Mouse (Mus musculus) thymus, adult 18-20 months (tissue): ENCODE results near the gene Ascc2.
"Not testable (repeated sequence)": the region's sequence is repeated elsewhere in the genome, so short reads cannot be mapped to it uniquely, and the experiment has no call there.

Source experiments
- DNase-seq, 2 experiments: peaks; one replicate each; pipeline ENCODE4 v3.0.0; 2022; ENCODE audit warnings: mixed read lengths in 2 of 2

The Ascc2 gene

GRCm38 (mm10) chr11:4634395-4634794 is 3.2 kb upstream of the Ascc2 start:
- DNase-seq = no peak

GRCm38 (mm10) chr11:4636782-4637342 is 685 bp upstream of the Ascc2 start:
- no peak for DNase-seq

- DNase-seq = no peak
These were observed 714 bp downstream of the Ascc2 start for GRCm38 (mm10) chr11:4638261-4638660.

GRCm38 (mm10) chr11:4641185-4641584 is 3.6 kb downstream of the Ascc2 start:
- DNase-seq = no peak

- no peak for DNase-seq
These were observed 6.2 kb downstream of the Ascc2 start for GRCm38 (mm10) chr11:4643722-4644121.

GRCm38 (mm10) chr11:4645180-4645579 is 7.6 kb downstream of the Ascc2 start:
- not testable (repeated sequence) for DNase-seq

- no peak for DNase-seq
These were observed 8.9 kb downstream of the Ascc2 start for GRCm38 (mm10) chr11:4646409-4646808.

- no peak for DNase-seq
These were observed 22.3 kb downstream of the Ascc2 start for GRCm38 (mm10) chr11:4659818-4660217.

GRCm38 (mm10) chr11:4660309-4661025 is 22.9 kb downstream of the Ascc2 start:
- no peak for DNase-seq

- no peak for DNase-seq
These were observed 23.8 kb downstream of the Ascc2 start for GRCm38 (mm10) chr11:4661324-4661723.

- no peak for DNase-seq
These were observed 24.4 kb downstream of the Ascc2 start for GRCm38 (mm10) chr11:4661871-4662495.

GRCm38 (mm10) chr11:4662496-4662878 is 24.9 kb downstream of the Ascc2 start:
- DNase-seq = no peak

GRCm38 (mm10) chr11:4671736-4672135 is 34.2 kb downstream of the Ascc2 start:
- no peak for DNase-seq

- DNase-seq = no peak
These were observed 37.0 kb downstream of the Ascc2 start for GRCm38 (mm10) chr11:4674593-4674992.

- DNase-seq = no peak
These were observed 37.6 kb downstream of the Ascc2 start for GRCm38 (mm10) chr11:4675126-4675562.

GRCm38 (mm10) chr11:4675693-4676092 is 38.1 kb downstream of the Ascc2 start:
- no peak for DNase-seq

GRCm38 (mm10) chr11:4677250-4677872 is 39.8 kb downstream of the Ascc2 start:
- no peak for DNase-seq

- DNase-seq = no peak
These were observed 41.3 kb downstream of the Ascc2 start for GRCm38 (mm10) chr11:4678700-4679440.

GRCm38 (mm10) chr11:4679441-4679832 is 41.9 kb downstream of the Ascc2 start:
- DNase-seq = no peak

- no peak for DNase-seq
These were observed 42.6 kb downstream of the Ascc2 start for GRCm38 (mm10) chr11:4680126-4680525.

GRCm38 (mm10) chr11:4683516-4683915 is 46.0 kb downstream of the Ascc2 start:
- DNase-seq = no peak

- no peak for DNase-seq
These were observed 46.6 kb downstream of the Ascc2 start for GRCm38 (mm10) chr11:4684186-4684585.

GRCm38 (mm10) chr11:4685071-4685470 is 47.5 kb downstream of the Ascc2 start:
- DNase-seq = no peak
